Mouse (Mus musculus) left cerebral cortex, adult 11 months (tissue): ENCODE measurements at regions not wholly inside any gene's neighbourhood (a gene's known extent, or its start where the extent isn't known, plus 50 kb on each side); places are given as distances from the start of the nearest gene placed in this dataset.

Experiments
- DNase-seq: peaks from one replicate; pipeline ENCODE4 v3.0.0; 2022; ENCODE audit warnings: low spot score

DNA sequence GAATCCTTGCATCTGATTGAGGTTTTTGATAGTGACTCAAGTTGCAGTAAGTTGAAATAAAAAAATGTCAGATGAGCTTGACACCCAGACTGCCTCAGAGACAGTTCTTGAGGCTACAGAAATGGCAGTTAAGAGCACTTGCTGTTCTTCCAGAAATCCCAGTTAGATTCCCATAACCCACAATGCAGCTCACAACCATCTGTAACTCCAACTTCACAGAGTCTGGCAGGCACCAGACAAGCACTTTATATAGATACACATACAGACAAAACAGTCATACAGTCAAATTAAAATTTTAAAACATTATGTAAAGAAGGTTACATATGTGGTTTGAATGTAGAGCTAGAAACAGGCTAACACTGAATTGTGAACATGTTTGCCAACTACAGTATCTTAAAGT lies 786.2 kb downstream of the Slc16a7 start:
- peak; percentile 4 for DNase-seq

DNA sequence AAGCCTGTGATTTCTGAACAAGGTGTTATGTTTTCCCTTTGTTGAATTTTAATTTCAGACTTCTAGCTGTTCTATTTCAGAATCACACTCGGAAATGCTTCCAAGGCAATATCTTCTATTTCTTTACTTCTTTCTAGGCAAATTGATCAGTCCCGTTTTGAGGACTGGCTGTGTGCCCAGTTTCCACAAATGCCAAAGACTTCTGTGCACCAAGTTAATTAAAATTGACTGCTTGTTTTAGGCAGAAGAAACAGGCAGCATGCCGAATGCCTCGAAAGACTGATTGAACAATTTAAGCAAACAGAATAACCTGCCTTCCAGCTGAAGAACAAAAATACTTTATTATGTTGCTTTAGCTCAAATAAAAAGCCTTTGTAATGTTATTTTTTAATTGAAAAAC lies 818.5 kb downstream of the Slc16a7 start:
- DNase-seq: no peak

DNA sequence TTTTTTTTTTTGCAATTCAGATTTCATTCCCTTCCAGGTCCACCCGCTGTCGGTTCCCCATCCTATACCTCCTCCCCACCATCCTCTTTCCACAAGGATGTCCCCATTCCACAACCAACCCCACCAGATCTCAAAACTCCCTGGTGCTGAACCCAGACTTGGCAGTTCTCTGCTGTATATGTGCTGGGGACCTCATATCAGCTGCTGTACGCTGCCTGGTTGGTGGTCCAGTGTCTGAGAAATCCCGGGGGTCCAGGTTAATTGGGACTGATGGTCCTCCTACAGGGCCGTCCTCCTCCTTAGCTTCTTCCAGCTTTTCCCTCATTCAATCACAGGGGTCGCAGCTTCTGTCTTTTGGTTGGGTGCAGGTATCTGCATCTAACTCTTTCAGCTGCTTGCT lies 825.6 kb downstream of the Slc16a7 start:
- no peak for DNase-seq

DNA sequence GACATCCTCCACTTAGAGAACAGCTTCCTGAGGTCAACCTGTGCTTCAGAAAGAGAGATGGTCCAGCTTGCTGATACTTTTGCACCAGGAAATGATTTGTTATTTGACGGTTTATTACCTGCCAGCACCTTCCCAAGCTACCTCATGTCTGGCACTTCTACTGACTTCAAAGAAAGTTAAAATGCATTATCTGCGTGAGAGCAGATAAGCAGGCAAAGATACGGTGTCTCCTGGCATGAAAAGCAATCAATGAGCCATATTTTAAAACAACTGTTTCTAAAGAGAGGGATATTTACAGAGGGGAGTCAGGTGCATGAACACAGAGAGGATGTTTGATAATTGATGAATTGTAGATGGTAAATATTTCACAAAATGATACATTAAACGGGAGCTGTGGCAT lies 861.1 kb downstream of the Slc16a7 start:
- no peak for DNase-seq
